Mouse (Mus musculus) lung, adult 18-20 months (tissue): ENCODE results near the gene Uggt2.
"Not testable (repeated sequence)": the region's sequence is repeated elsewhere in the genome, so short reads cannot be mapped to it uniquely, and the experiment has no call there.

Experiments
- DNase-seq, 2 experiments: peaks; one replicate each; pipeline ENCODE4 v3.0.0; 2022; ENCODE audit warnings: mixed read lengths in 2 of 2

Gene Uggt2

DNA sequence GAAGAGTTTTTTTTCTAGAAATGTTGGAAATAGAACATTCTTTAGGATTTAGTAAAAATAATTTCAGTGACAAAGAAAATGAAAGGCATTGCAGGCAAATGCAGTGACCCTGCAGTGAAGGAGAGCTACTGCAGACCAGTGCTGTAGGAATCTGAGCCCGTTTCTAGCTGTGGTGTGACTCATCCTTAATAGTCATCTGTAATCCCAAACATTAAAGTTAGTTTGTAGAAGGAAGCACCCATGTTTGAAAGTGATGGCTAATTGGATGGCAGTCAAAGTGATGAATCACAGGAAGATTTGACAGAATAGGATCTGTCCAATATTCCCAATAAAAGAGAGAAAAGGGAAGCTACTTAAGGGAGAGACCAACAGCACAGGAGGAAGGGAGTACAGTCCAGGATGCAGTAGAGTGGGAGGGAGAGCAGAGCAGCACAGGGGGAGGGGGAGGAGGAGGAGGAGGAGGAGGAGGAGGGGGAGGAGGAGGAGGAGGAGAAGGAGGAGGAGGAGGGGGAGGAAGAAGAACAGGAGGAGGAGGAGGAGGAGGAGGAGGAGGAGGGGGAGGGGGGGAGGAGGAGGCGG is 71.5 kb downstream of the Uggt2 start:
- no peak for DNase-seq

- peak; percentile 50 to 71 for DNase-seq
These were observed 72.1 kb downstream of the Uggt2 start for GRCm38 (mm10) chr14:119027130-119027529.

- DNase-seq, result no peak
These were observed 73.3 kb downstream of the Uggt2 start for GRCm38 (mm10) chr14:119025889-119026288.

GRCm38 (mm10) chr14:119013549-119013948 is 85.7 kb downstream of the Uggt2 start:
- no peak for DNase-seq

- DNase-seq, result peak in 1 of 2 experiments; percentile 6
These were observed 86.4 kb downstream of the Uggt2 start for GRCm38 (mm10) chr14:119012607-119013431.

- no peak for DNase-seq
These were observed 89.7 kb downstream of the Uggt2 start for GRCm38 (mm10) chr14:119009531-119009930.

- no peak for DNase-seq
These were observed 91.1 kb downstream of the Uggt2 start for GRCm38 (mm10) chr14:119008031-119008590.

- DNase-seq, result peak; percentile 100
These were observed 91.9 kb downstream of the Uggt2 start for GRCm38 (mm10) chr14:119007103-119007951.

DNA sequence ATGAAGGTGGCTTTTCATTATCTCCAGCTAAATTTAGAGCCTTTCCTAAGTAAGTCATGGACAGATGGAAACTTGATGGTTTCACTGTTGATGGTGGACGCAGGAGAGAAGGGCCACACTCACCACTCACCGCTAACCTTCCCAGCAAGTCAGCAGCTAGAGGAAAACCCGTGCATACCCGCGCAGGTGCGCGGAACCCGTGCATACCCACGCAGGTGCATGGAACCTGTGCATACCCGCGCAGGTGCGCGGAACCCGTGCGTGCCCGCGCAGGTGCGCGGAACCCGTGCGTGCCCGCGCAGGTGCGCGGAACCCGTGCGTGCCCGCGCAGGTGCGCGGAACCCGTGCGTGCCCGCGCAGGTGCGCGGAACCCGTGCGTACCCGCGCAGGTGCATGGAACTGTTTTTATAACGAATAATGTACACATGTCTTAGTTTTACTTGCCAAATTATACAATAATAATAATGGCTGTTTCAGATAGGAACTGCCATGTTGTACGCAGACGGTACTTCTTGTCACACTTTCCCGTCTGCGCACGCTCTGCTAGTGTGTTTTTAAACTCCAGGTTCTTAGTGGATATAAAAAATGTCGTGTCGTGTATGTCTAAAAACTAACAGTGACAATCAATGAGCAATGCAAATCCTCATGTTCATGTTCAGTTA is 92.7 kb downstream of the Uggt2 start:
- DNase-seq, result no peak

- no peak for DNase-seq
These were observed 93.4 kb downstream of the Uggt2 start for GRCm38 (mm10) chr14:119005834-119006233.

DNA sequence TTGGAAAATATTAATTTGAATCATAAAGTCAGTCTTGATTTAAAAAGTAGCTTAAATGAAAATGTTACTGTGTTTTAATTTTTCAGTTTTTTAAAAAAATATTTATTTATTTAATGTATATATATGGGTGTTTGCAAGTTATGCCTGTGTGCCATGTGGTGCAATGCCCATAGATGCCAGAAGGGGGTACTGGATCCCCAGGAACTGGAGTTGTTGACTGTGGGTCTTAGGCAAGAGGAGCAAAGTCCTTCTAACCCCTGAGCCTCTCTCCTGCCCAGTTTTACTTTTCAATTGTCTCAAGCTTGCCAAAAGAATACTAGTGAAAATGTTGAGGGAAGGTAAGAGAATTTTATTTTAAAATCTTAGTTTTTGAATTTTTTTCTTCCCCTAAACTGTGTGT is 95.9 kb downstream of the Uggt2 start:
- DNase-seq, result peak; percentile 27 to 38

DNA sequence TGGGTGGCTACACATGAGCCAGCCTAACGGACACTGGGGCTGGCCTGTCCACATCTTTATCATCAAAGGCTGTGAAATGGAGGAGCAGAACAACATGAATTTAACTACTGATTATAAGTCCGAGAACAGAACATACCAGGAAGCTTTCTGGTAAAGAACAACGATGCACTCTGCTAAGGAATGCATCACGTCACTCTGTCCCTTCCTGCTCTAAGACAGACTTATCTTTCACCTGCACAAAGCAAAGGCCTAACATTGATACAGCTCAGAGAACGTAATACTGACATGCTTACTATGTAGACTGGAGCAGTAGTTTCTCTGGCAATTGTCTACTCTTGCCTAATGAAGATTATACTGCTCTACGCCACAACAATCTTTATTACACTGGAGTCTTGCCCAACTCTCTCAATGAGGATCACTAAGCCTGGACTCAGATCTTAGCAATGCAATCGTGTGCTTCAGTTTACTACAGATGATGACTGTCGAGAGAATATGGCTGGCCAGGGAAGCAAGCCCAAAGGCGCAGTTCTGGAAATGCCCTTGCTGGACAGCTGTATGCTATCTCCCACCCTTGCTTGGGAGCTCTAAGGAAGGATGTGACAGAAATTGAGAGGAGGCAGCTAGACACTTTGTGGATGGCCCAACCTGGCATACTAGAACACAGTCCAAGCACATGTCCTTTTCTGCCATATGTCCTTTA is 103.9 kb downstream of the Uggt2 start:
- no peak for DNase-seq

GRCm38 (mm10) chr14:118987523-118988496 is 111.4 kb downstream of the Uggt2 start:
- peak in 1 of 2 experiments; percentile 39 for DNase-seq

- DNase-seq, result peak; percentile 57 to 61
These were observed 112.3 kb downstream of the Uggt2 start for GRCm38 (mm10) chr14:118986653-118987522.

DNA sequence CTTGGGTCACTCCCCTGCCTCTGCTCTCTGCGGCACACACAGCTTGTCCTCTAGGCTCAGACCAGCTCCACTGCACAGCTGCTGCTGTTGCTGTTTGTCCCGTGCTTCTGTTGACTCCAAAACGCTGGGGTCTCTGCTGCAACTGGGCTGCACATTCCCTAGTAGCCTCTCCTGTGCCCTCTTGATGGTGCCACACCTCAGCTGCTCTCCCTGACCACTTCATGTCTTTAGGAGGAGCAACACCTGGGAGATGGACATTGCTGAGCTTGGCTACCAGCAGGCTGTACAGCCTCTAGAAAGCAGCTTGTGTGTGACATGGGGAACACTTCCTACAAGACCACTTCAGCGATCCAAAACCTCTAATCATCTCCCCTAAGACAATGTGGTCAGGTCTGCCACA is 115.1 kb downstream of the Uggt2 start:
- DNase-seq, result no peak

DNA sequence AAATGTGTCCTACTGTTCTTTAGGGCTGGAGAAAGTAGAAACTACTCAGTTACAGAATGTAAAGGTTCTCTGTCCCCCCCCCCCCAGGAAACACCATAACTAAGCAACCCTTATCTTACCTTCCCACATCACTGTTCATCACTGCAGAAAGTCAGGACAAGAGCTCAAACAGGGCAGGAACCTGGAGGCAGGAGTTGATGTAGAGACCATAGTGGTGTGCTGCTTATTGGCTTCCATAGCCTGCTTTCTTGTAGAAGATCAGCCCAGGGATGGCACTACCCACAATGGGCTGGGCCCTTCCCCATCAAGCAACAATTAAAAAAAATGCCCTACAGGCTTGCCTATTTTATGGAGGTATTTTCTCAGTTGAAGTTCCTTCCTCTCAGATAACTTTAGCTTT is 115.8 kb downstream of the Uggt2 start:
- DNase-seq, result no peak

DNA sequence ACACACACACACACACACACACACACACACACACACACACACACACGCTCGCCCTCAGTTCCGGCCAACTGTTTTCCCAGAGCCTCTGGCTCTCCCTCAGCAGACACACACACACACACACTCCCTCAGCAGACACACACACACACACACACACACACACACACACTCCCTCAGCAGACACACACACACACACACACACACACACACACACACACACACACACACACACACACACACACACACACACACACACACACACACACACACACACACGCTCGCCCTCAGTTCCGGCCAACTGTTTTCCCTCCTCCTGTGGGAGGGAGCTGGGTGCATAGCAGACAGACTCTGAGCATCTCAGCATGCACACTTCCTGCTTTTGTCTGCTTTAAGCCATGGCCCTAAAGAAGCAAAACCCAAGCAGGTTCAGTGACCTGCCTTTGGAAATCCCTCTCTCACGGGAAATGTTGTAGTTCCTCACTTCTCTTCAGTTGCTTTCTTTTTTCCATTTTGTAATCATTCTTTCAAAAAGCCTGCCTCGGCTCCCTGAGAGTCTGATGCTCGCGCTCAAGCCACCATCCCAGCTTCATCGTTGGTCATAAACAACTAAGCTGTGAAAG is 116.7 kb downstream of the Uggt2 start:
- not testable (repeated sequence) for DNase-seq

GRCm38 (mm10) chr14:118981711-118982428 is 117.4 kb downstream of the Uggt2 start:
- not testable (repeated sequence) for DNase-seq
